Mouse (Mus musculus) bone marrow macrophage, adult 2 months (primary cell): ENCODE results near the gene Cgnl1.

ENCODE experiments used
- CTCF ChIP-seq: IDR thresholded peaks from 2 replicates; pipeline ENCODE4 v1.5.1; 2012; ENCODE audit warnings: low read depth, mild to moderate bottlenecking, low read length, moderate library complexity
- POLR2A ChIP-seq: IDR thresholded peaks from 2 replicates; pipeline ENCODE4 v1.6.1; 2012; ENCODE audit warnings: mild to moderate bottlenecking, low read depth, low read length, borderline replicate concordance

DNA sequence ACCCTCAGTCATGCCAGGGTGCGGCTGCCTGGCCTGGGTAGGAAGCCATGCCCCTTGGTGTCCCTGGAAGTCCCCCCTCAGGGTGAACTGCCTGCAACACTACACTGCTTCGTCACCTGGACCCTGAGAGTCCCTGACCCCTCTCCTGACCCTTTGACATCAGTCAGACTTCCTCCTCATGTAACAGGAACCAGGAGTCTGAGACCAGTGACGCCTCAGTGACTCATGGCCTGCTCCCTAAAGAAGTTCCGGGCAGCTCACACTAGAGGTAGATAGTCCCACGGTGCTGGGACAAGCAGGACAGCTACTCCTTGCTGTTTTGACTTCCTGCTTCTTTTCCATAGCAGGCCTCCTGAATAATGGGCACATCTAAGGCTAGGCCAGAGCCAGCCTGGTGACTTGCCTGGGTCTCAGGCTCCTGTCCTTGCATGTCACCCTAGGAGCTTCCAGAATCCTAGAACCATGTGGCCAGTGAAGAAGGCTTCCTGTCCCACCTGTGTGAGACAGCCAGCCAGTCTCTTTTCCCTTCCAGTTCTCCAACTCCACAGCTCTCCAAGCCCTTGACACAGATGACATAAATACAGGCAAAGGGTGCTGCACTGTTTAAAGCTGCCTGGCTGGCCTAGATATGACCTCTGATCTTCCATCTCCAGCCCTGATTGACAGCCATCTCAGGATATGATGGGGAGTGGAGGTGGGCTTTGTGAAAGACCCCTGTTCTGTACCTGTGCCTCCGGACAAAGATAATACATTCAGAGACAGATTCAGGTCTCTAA is 34.4 kb upstream of the Cgnl1 start:
- TF ChIP-seq POLR2A (no peak), CTCF (no peak)
